Mouse (Mus musculus) erythroblast, embryonic 14.5 days (primary cell): ENCODE measurements around the gene Rrp8.

Experiments
- GATA1 ChIP-seq: IDR thresholded peaks from 2 replicates; pipeline ENCODE4 v1.6.1; 2012; ENCODE audit warnings: low read length, inconsistent platforms, mixed read lengths
- TAL1 ChIP-seq: IDR thresholded peaks from 3 replicates; pipeline ENCODE4 v1.6.1; 2012; ENCODE audit warnings: low read length, inconsistent platforms, mixed read lengths

DNA sequence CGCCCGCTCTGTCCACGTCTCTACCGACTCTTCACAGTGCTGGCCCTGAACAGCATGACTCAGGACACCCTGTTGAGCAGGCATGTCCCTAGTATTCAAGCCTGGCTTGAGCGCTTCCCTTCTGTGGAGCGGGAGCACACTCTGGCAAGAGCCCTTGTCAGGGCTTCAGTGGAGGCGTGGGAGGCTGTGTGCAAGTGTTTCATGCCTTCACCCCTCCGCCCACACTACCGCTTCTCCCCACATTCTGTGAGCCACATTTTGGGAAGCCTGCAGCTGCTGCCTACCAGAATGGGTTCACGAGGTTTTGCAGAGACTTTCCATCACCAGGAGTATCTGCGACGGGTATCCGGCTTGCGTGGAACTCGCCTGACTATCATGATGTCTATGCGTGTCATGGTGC is 34.0 kb downstream of the Rrp8 start:
- TF ChIP-seq GATA1, result no peak
- no peak for TF ChIP-seq TAL1
